Mouse (Mus musculus) heart, embryonic 15.5 days (tissue): ENCODE results near the gene Vmn2r37. TPM values are rescaled to one million over a fixed set of nuclear protein-coding genes. Genes with fewer than 3 reads are reported as not detected.
"Not testable (repeated sequence)": the region's sequence is repeated elsewhere in the genome, so short reads cannot be mapped to it uniquely, and the experiment has no call there.

Experiments
- ATAC-seq: fragments of 200-750 bp; cut with Nextera tagmentation; replicated peaks from 2 replicates; pipeline ENCODE4 v1.8.0; 2017; ENCODE audit warnings: low read depth, moderate TSS enrichment; ENCODE audit not compliant: insufficient number of reproducible peaks, insufficient read depth, low FRiP score
- H3K27ac ChIP-seq: fragments of 300-500 bp; sonication (generic); 2 replicates; pipeline ENCODE4 v1.5.1; 2015; ENCODE audit warnings: mild to moderate bottlenecking, inconsistent platforms
- H3K27me3 ChIP-seq: fragments of 300-500 bp; sonication (generic); 2 replicates; pipeline ENCODE4 v1.6.1; 2015; ENCODE audit warnings: inconsistent platforms
- H3K36me3 ChIP-seq: fragments of 300-500 bp; sonication (generic); 2 replicates; pipeline ENCODE4 v1.6.1; 2015; ENCODE audit warnings: mild to moderate bottlenecking, inconsistent platforms
- H3K4me1 ChIP-seq: fragments of 300-500 bp; sonication (generic); replicated peaks from 2 replicates; pipeline ENCODE4 v1.6.1; 2015; ENCODE audit warnings: inconsistent platforms
- H3K4me2 ChIP-seq: fragments of 300-500 bp; sonication (generic); 2 replicates; pipeline ENCODE4 v1.6.1; 2015; ENCODE audit warnings: inconsistent platforms, mild to moderate bottlenecking, moderate library complexity
- H3K4me3 ChIP-seq: fragments of 300-500 bp; sonication (generic); 2 replicates; pipeline ENCODE4 v1.5.1; 2015; ENCODE audit warnings: mild to moderate bottlenecking, inconsistent platforms
- H3K9ac ChIP-seq: fragments of 300-500 bp; sonication (generic); 2 replicates; pipeline ENCODE4 v1.6.1; 2015; ENCODE audit warnings: mild to moderate bottlenecking, inconsistent platforms
- H3K9me3 ChIP-seq: fragments of 300-500 bp; sonication (generic); replicated peaks from 2 replicates; pipeline ENCODE4 v1.6.1; 2016; ENCODE audit warnings: inconsistent platforms
- WGBS: fragments of 180-500 bp; shearing (Covaris S2); methylation state at CpG from one replicate; pipeline ENCODE4 v1.1.7; 2015; ENCODE audit warnings: mixed read lengths; 5-methylcytosine and 5-hydroxymethylcytosine counted together
- polyA plus RNA-seq: library from polyadenylated mRNA; unstranded; fragments of >200 nt; fragmentation: Nextera tagmentation; extraction: Ambion mirVana; gene quantifications from 2 replicates; pipeline ENCODE4 v1.2.1, GENCODE M21; 2015

Vmn2r37 gene
- not detected in 2 replicates for polyA plus RNA-seq

GRCm38 (mm10) chr7:9223553-9223952, at the start of gene Vmn2r37:
Gene Vmn2r37, minus strand, starts transcription at chr7:9223653.
- not testable (repeated sequence) for H3K9me3 ChIP-seq, H3K4me1 ChIP-seq, H3K4me2 ChIP-seq, ATAC-seq, H3K4me3 ChIP-seq, H3K36me3 ChIP-seq, H3K9ac ChIP-seq, H3K27me3 ChIP-seq, H3K27ac ChIP-seq
- 43% methylated on average over 2 of the region's 2 CpGs for WGBS

Other genes starting within 250 kb of the Vmn2r37 start
- not detected in 2 replicates for gene Vmn2r39, start 192.9 kb downstream of the Vmn2r37 start, polyA plus RNA-seq
- gene Vmn2r38, start 125.8 kb downstream of the Vmn2r37 start, polyA plus RNA-seq = not detected in 2 replicates